Mouse (Mus musculus): ENCODE measurements around the gene Zfp579.

DNA sequence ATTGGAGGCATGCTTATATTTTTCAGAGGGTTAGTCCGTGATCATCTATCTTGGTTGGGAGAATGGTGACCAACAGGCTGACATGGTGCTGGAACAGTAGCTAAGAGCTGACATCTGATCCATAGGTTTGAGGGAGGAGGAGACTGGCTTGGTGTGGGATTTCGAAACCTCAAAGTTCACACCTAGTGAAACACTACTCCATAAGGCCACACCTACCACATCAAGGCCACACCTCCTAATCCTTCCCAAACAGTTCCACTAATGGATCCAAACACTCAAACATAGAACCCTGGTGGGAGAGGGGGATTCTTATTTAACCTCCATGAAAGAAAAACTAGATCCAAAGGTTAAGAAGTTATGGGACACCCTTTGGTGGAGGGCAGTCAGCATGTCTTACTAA, 21.0 kb upstream of the Zfp579 start:
- TF ChIP-seq GATA1 (IDR thresholded peaks at IDR 0.05; ENCODE audit: low read length) (no peak), TAL1 (IDR thresholded peaks at IDR 0.05; ENCODE audit: low read length) (no peak)

Data from erythroblast, embryonic 14.5 days (primary cell).